Mouse (Mus musculus): ENCODE data around the gene D430041D05Rik. TPM values are rescaled to one million over a fixed set of nuclear protein-coding genes. Genes with fewer than 3 reads are reported as not detected.
A peak's percentile ranks its signal among the peaks of the same experiment; 100 is the strongest.

D430041D05Rik gene
- polyA plus RNA-seq (2015; fragmentation: Nextera tagmentation; extraction: Ambion mirVana) = 9.3 and 10.2 TPM in 2 replicates

- no peak for ATAC-seq (ENCODE audit: low FRiP score, low read depth)
- Histone ChIP-seq H3K27ac (replicated peaks) (peak within 1 kb of the TSS; percentile 93), H3K4me3 (peak within 1 kb of the TSS; percentile 83), H3K27me3 (0 out of 2 replicates have a peak, but pooled peaks cover 4% of the 10 kb centered on the region), H3K4me2 (peak within 1 kb of the TSS; percentile 74), H3K36me3 (no peaks in the 10 kb centered on the region), H3K9me3 (no peaks in the 10 kb centered on the region), H3K4me1 (replicated peaks) (peaks cover 39% of the 10 kb centered on the region), H3K9ac (peak within 1 kb of the TSS; percentile 89)
- 53% methylated on average over 4 of the region's 4 CpGs for WGBS
These were observed at the start of gene D430041D05Rik for GRCm38 (mm10) chr2:104410963-104411545. Gene D430041D05Rik (minus strand): TSS chr2:104411013.

- Histone ChIP-seq H3K4me1 (replicated peaks) (peaks cover 5% of the 10 kb centered on the region; the same call in 1 of the 2 replicates), H3K4me3 (no peak overlapping the region), H3K9ac (no peak overlapping the region), H3K36me3 (no peaks in the 10 kb centered on the region), H3K27ac (replicated peaks) (no peak overlapping the region), H3K4me2 (no peak overlapping the region), H3K27me3 (no peaks in the 10 kb centered on the region), H3K9me3 (no peaks in the 10 kb centered on the region)
- WGBS = 79% methylated on average over 3 of the region's 3 CpGs
- ATAC-seq (ENCODE audit: low FRiP score, low read depth) = no peak
These were observed 49.2 kb upstream of the D430041D05Rik start for GRCm38 (mm10) chr2:104460021-104460420.

- no peak overlapping the region for H3K4me2 ChIP-seq
- ATAC-seq (ENCODE audit: low FRiP score, low read depth) = no peak
- no peak overlapping the region for H3K27ac ChIP-seq (replicated peaks)
- WGBS = 89% methylated on average over 8 of the region's 8 CpGs
- H3K9ac ChIP-seq = no peak overlapping the region
- no peak overlapping the region for H3K4me3 ChIP-seq
- H3K27me3 ChIP-seq = no peaks in the 10 kb centered on the region
- peaks cover 5% of the 10 kb centered on the region; the same call in 1 of the 2 replicates for H3K4me1 ChIP-seq (replicated peaks)
- H3K9me3 ChIP-seq = no peaks in the 10 kb centered on the region
- H3K36me3 ChIP-seq = no peaks in the 10 kb centered on the region
These were observed 47.9 kb upstream of the D430041D05Rik start for GRCm38 (mm10) chr2:104458569-104459332.

- Histone ChIP-seq H3K4me2 (no peak overlapping the region), H3K27me3 (no peaks in the 10 kb centered on the region), H3K4me1 (replicated peaks) (peaks cover 5% of the 10 kb centered on the region; the same call in 1 of the 2 replicates), H3K9me3 (no peaks in the 10 kb centered on the region), H3K27ac (replicated peaks) (no peak overlapping the region), H3K9ac (no peak overlapping the region), H3K36me3 (no peaks in the 10 kb centered on the region), H3K4me3 (no peak overlapping the region)
- 82% methylated on average over 3 of the region's 3 CpGs for WGBS
- no peak for ATAC-seq (ENCODE audit: low FRiP score, low read depth)
These were observed 46.3 kb upstream of the D430041D05Rik start for GRCm38 (mm10) chr2:104457106-104457505.

- no peaks in the 10 kb centered on the region for H3K9me3 ChIP-seq
- H3K4me2 ChIP-seq = no peak overlapping the region
- no peak overlapping the region for H3K27ac ChIP-seq (replicated peaks)
- H3K27me3 ChIP-seq = no peaks in the 10 kb centered on the region
- no peaks in the 10 kb centered on the region for H3K4me1 ChIP-seq (replicated peaks)
- H3K36me3 ChIP-seq = no peaks in the 10 kb centered on the region
- no peak overlapping the region for H3K9ac ChIP-seq
- H3K4me3 ChIP-seq = no peak overlapping the region
- no peak for ATAC-seq (ENCODE audit: low FRiP score, low read depth)
- WGBS = 87% methylated on average over 3 of the region's 3 CpGs
These were observed 39.9 kb upstream of the D430041D05Rik start for GRCm38 (mm10) chr2:104450685-104451084.

- no peak for ATAC-seq (ENCODE audit: low FRiP score, low read depth)
- Histone ChIP-seq H3K36me3 (no peaks in the 10 kb centered on the region), H3K27ac (replicated peaks) (no peak overlapping the region), H3K9ac (no peak overlapping the region), H3K4me2 (no peak overlapping the region), H3K9me3 (no peaks in the 10 kb centered on the region), H3K4me3 (no peak overlapping the region), H3K27me3 (no peaks in the 10 kb centered on the region), H3K4me1 (replicated peaks) (no peaks in the 10 kb centered on the region)
- 97% methylated on average over 1 of the region's 1 CpGs for WGBS
These were observed 38.4 kb upstream of the D430041D05Rik start for GRCm38 (mm10) chr2:104449191-104449590.

- 73% methylated on average over 4 of the region's 4 CpGs for WGBS
- no peak overlapping the region for H3K9ac ChIP-seq
These were observed 37.4 kb upstream of the D430041D05Rik start for GRCm38 (mm10) chr2:104448201-104448600.

GRCm38 (mm10) chr2:104446016-104446415, 35.2 kb upstream of the D430041D05Rik start:
- H3K27me3 ChIP-seq = no peaks in the 10 kb centered on the region
- H3K4me2 ChIP-seq = no peak overlapping the region
- WGBS = 88% methylated on average over 1 of the region's 1 CpGs

More at GRCm38 (mm10) chr2:104448201-104448600, 37.4 kb upstream of the D430041D05Rik start:
- H3K27ac ChIP-seq (replicated peaks) = no peak overlapping the region
- ATAC-seq (ENCODE audit: low FRiP score, low read depth) = no peak
- H3K4me3 ChIP-seq = no peak overlapping the region
- no peaks in the 10 kb centered on the region for H3K4me1 ChIP-seq (replicated peaks)
- no peaks in the 10 kb centered on the region for H3K9me3 ChIP-seq
- no peak overlapping the region for H3K4me2 ChIP-seq
- H3K36me3 ChIP-seq = no peaks in the 10 kb centered on the region
- H3K27me3 ChIP-seq = no peaks in the 10 kb centered on the region

GRCm38 (mm10) chr2:104444776-104445175, 34.0 kb upstream of the D430041D05Rik start:
- no peak overlapping the region for H3K4me2 ChIP-seq

More at GRCm38 (mm10) chr2:104446016-104446415, 35.2 kb upstream of the D430041D05Rik start:
- no peak overlapping the region for H3K4me3 ChIP-seq
- no peak overlapping the region for H3K9ac ChIP-seq
- no peak for ATAC-seq (ENCODE audit: low FRiP score, low read depth)
- no peaks in the 10 kb centered on the region for H3K9me3 ChIP-seq
- no peaks in the 10 kb centered on the region for H3K4me1 ChIP-seq (replicated peaks)
- H3K27ac ChIP-seq (replicated peaks) = no peak overlapping the region
- 0 out of 2 replicates have a peak, but pooled peaks cover 5% of the 10 kb centered on the region for H3K36me3 ChIP-seq

GRCm38 (mm10) chr2:104442341-104442740, 31.5 kb upstream of the D430041D05Rik start:
- no peaks in the 10 kb centered on the region for H3K4me1 ChIP-seq (replicated peaks)
- WGBS = 77% methylated on average over 4 of the region's 4 CpGs

More at GRCm38 (mm10) chr2:104444776-104445175, 34.0 kb upstream of the D430041D05Rik start:
- 0 out of 2 replicates have a peak, but pooled peaks have one; percentile 69 for ATAC-seq (ENCODE audit: low FRiP score, low read depth)
- Histone ChIP-seq H3K4me1 (replicated peaks) (no peaks in the 10 kb centered on the region), H3K27ac (replicated peaks) (no peak overlapping the region), H3K36me3 (0 out of 2 replicates have a peak, but pooled peaks cover 12% of the 10 kb centered on the region), H3K9ac (no peak overlapping the region), H3K9me3 (no peaks in the 10 kb centered on the region), H3K27me3 (no peaks in the 10 kb centered on the region), H3K4me3 (no peak overlapping the region)
- WGBS = 46% methylated on average over 2 of the region's 2 CpGs

GRCm38 (mm10) chr2:104436226-104436625, 25.4 kb upstream of the D430041D05Rik start:
- WGBS = 96% methylated on average over 3 of the region's 3 CpGs
- Histone ChIP-seq H3K9me3 (no peaks in the 10 kb centered on the region), H3K36me3 (peaks cover 59% of the 10 kb centered on the region), H3K4me1 (replicated peaks) (no peaks in the 10 kb centered on the region), H3K27ac (replicated peaks) (no peak overlapping the region), H3K4me3 (no peak overlapping the region), H3K27me3 (no peaks in the 10 kb centered on the region), H3K4me2 (no peak overlapping the region), H3K9ac (no peak overlapping the region)
- no peak for ATAC-seq (ENCODE audit: low FRiP score, low read depth)

More at GRCm38 (mm10) chr2:104442341-104442740, 31.5 kb upstream of the D430041D05Rik start:
- Histone ChIP-seq H3K36me3 (peaks cover 19% of the 10 kb centered on the region; the same call in 1 of the 2 replicates), H3K4me2 (no peak overlapping the region), H3K9me3 (no peaks in the 10 kb centered on the region), H3K4me3 (no peak overlapping the region), H3K9ac (no peak overlapping the region), H3K27me3 (no peaks in the 10 kb centered on the region), H3K27ac (replicated peaks) (no peak overlapping the region)
- ATAC-seq (ENCODE audit: low FRiP score, low read depth) = no peak

GRCm38 (mm10) chr2:104431067-104431466, 20.3 kb upstream of the D430041D05Rik start:
- Histone ChIP-seq H3K4me3 (no peak overlapping the region), H3K9me3 (no peaks in the 10 kb centered on the region), H3K4me2 (no peak overlapping the region), H3K9ac (no peak overlapping the region), H3K36me3 (peaks cover 53% of the 10 kb centered on the region), H3K27me3 (no peaks in the 10 kb centered on the region), H3K27ac (replicated peaks) (no peak overlapping the region), H3K4me1 (replicated peaks) (no peaks in the 10 kb centered on the region)
- 95% methylated on average over 6 of the region's 6 CpGs for WGBS
- ATAC-seq (ENCODE audit: low FRiP score, low read depth) = no peak

Data from hindbrain, embryonic 15.5 days (tissue).